Mouse (Mus musculus): Measurements from ENCODE around the gene Fn3krp.

- no peak for TF ChIP-seq MAFK (IDR thresholded peaks at IDR 0.05; ENCODE audit: insufficient read depth, low read depth, low read length)
- TF ChIP-seq ZC3H11A (IDR thresholded peaks at IDR 0.05; ENCODE audit: borderline replicate concordance, low read depth, low read length): no peak
Measured at GRCm38 (mm10) chr11:121433397-121433796, 12.2 kb downstream of the Fn3krp start.

Data from ES-E14 (cell line).